Mouse (Mus musculus) kidney, postnatal 0 days (tissue): ENCODE data around the gene Gstp2. TPM values are rescaled to one million over a fixed set of nuclear protein-coding genes. Genes with fewer than 3 reads are reported as not detected.

Experiments used
- ATAC-seq: fragments of 200-750 bp; cut with Nextera tagmentation; replicated peaks from 2 replicates; pipeline ENCODE4 v1.8.0; 2017; ENCODE audit warnings: low read depth, moderate number of reproducible peaks, moderate TSS enrichment, moderate library complexity; ENCODE audit not compliant: low FRiP score
- DNase-seq: peaks from one replicate; pipeline ENCODE4 v3.0.0-alpha.2; 2016; ENCODE audit warnings: low spot score
- H3K27ac ChIP-seq: fragments of 300-500 bp; sonication (generic); 2 replicates; pipeline ENCODE4 v1.5.1; 2014; ENCODE audit warnings: mild to moderate bottlenecking
- H3K27me3 ChIP-seq: fragments of 300-500 bp; sonication (generic); 2 replicates; pipeline ENCODE4 v1.6.1; 2014; ENCODE audit warnings: low read length, mixed read lengths; ENCODE audit not compliant: insufficient read depth
- H3K36me3 ChIP-seq: fragments of 300-500 bp; sonication (generic); 2 replicates; pipeline ENCODE4 v1.6.1; 2014; ENCODE audit warnings: low read length, mixed read lengths; ENCODE audit not compliant: insufficient read depth
- H3K4me1 ChIP-seq: fragments of 300-500 bp; sonication (generic); replicated peaks from 2 replicates; pipeline ENCODE4 v1.6.1; 2014; ENCODE audit warnings: antibody characterized with exemption, low read length, mixed read lengths; ENCODE audit not compliant: insufficient read depth
- H3K4me2 ChIP-seq: fragments of 300-500 bp; sonication (generic); 2 replicates; pipeline ENCODE4 v1.6.1; 2014; ENCODE audit warnings: mild to moderate bottlenecking, low read length, moderate library complexity, mixed read lengths
- H3K4me3 ChIP-seq: fragments of 300-500 bp; sonication (generic); replicated peaks from 2 replicates; pipeline ENCODE4 v1.5.1; 2014; ENCODE audit warnings: low read depth, low read length
- H3K9ac ChIP-seq: fragments of 300-500 bp; sonication (generic); 2 replicates; pipeline ENCODE4 v1.6.1; 2014; ENCODE audit warnings: low read depth, low read length
- H3K9me3 ChIP-seq: fragments of 300-500 bp; sonication (generic); replicated peaks from 2 replicates; pipeline ENCODE4 v1.6.1; 2016; ENCODE audit warnings: low read length, inconsistent platforms, mixed read lengths
- CTCF ChIP-seq: IDR thresholded peaks from 2 replicates; pipeline ENCODE4 v1.5.1; 2016; ENCODE audit warnings: antibody characterized with exemption, low read depth, mild to moderate bottlenecking, moderate library complexity
- WGBS: fragments of 180-500 bp; shearing (Covaris S2); extraction: QIAGEN DNeasy Blood & Tissue Kit; methylation state at CpG from one replicate; pipeline ENCODE4 v1.1.7; 2014; 5-methylcytosine and 5-hydroxymethylcytosine counted together
- polyA plus RNA-seq: library from polyadenylated mRNA; unstranded; fragments of >200 nt; fragmentation: Nextera tagmentation; extraction: Ambion mirVana; gene quantifications from 2 replicates; pipeline ENCODE4 v1.2.1, GENCODE M21; 2015

The Gstp2 gene
- polyA plus RNA-seq = 3.1 and 4.4 TPM in 2 replicates

- H3K4me2 ChIP-seq = peak within 1 kb of the TSS; percentile 27
Observed at GRCm38 (mm10) chr19:4045966-4046865, at the start of gene Gstp2. TSS of gene Gstp2 (minus strand) at chr19:4046023.

DNA sequence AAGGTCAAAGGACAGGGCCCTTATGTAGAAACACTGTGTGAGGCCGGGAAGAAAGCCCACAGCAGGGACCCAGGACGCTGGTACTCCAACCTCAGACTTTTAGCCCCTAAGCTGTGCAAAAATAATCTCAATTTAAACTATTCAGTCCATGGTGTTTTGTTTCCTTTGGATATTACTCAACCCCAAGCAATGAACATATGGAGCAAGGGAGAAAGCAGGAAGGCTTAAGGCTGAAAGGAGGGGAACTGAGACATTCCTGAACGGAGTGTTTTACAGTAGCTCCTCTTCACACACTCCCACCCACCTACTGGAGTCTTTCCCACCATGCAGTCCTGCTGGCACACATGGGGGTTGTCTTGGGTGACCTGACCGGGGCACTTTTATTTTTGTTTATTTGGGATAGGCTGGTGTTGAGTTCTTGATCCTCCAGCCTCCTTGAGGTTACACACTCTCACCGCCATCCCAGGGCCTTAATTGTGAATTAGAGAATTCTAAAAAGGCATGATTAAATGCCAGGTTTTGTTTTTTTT, 49.0 kb upstream of the Gstp2 start:
- Histone ChIP-seq H3K9me3 (no peaks in the 10 kb centered on the region), H3K4me1 (peaks cover 16% of the 10 kb centered on the region; the same call in 1 of the 2 replicates), H3K27ac (no peak overlapping the region), H3K9ac (no peak overlapping the region), H3K4me3 (no peak overlapping the region), H3K4me2 (no peak overlapping the region), H3K27me3 (no peaks in the 10 kb centered on the region), H3K36me3 (no peaks in the 10 kb centered on the region)
- TF ChIP-seq CTCF = no peak
- WGBS = 76% methylated on average over 5 of the region's 5 CpGs
- ATAC-seq = no peak
- DNase-seq = no peak

More at GRCm38 (mm10) chr19:4045966-4046865, at the start of gene Gstp2:
- DNase-seq = peak; percentile 84
- H3K4me3 ChIP-seq = no peak within 1 kb of the TSS
- 38% methylated on average over 16 of the region's 16 CpGs for WGBS
- no peak within 1 kb of the TSS for H3K9ac ChIP-seq
- peak; percentile 55 for TF ChIP-seq CTCF
- H3K27me3 ChIP-seq = no peaks in the 10 kb centered on the region
- H3K36me3 ChIP-seq = no peaks in the 10 kb centered on the region
- no peaks in the 10 kb centered on the region for H3K4me1 ChIP-seq
- peak; percentile 59 for ATAC-seq
- H3K9me3 ChIP-seq = no peaks in the 10 kb centered on the region
- H3K27ac ChIP-seq = 0 out of 2 replicates have a peak within 1 kb of the TSS, but pooled peaks have one; percentile 2

DNA sequence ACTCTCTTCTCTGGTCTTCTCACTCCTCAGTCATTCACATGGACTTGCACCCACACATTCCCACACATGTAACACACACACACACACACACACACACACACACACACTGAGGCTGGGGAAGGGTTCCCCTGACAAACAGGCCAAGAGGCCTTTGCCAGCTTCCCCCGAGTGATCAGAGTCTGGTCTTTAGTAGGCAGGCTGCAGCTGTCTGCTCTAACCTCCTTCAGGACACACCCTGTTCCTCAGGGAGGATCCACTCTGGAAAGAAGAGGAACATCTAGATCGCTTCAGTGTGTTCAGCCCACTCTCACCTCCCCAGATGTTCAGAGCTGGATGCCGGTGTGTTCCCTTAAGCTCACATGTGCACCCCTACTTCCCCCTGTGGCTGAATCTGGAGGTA, 48.5 kb upstream of the Gstp2 start:
- no peak overlapping the region for H3K4me2 ChIP-seq
- no peak overlapping the region for H3K4me3 ChIP-seq
- ATAC-seq (no peak), DNase-seq (no peak)
- no peaks in the 10 kb centered on the region for H3K27me3 ChIP-seq
- H3K9me3 ChIP-seq = no peaks in the 10 kb centered on the region
- 85% methylated on average over 3 of the region's 3 CpGs for WGBS
- TF ChIP-seq CTCF = no peak
- no peak overlapping the region for H3K9ac ChIP-seq
- H3K4me1 ChIP-seq = peaks cover 11% of the 10 kb centered on the region; the same call in 1 of the 2 replicates
- no peak overlapping the region for H3K27ac ChIP-seq
- H3K36me3 ChIP-seq = no peaks in the 10 kb centered on the region

GRCm38 (mm10) chr19:4093772-4094171, 47.9 kb upstream of the Gstp2 start:
- H3K27me3 ChIP-seq = no peaks in the 10 kb centered on the region
- WGBS = 53% methylated on average over 7 of the region's 7 CpGs
- H3K9me3 ChIP-seq = no peaks in the 10 kb centered on the region
- ATAC-seq (no peak), DNase-seq (no peak)
- no peak for TF ChIP-seq CTCF
- H3K4me1 ChIP-seq = peaks cover 7% of the 10 kb centered on the region; the same call in 1 of the 2 replicates
- no peak overlapping the region for H3K27ac ChIP-seq
- H3K36me3 ChIP-seq = no peaks in the 10 kb centered on the region
- no peak overlapping the region for H3K9ac ChIP-seq
- no peak overlapping the region for H3K4me3 ChIP-seq
- no peak overlapping the region for H3K4me2 ChIP-seq

GRCm38 (mm10) chr19:4092750-4093149, 46.9 kb upstream of the Gstp2 start:
- Histone ChIP-seq H3K9me3 (no peaks in the 10 kb centered on the region), H3K4me3 (no peak overlapping the region), H3K27ac (no peak overlapping the region), H3K4me1 (peaks cover 5% of the 10 kb centered on the region; the same call in 1 of the 2 replicates), H3K36me3 (no peaks in the 10 kb centered on the region), H3K27me3 (no peaks in the 10 kb centered on the region), H3K9ac (no peak overlapping the region), H3K4me2 (no peak overlapping the region)
- TF ChIP-seq CTCF = no peak
- no peak for ATAC-seq
- 34% methylated on average over 3 of the region's 3 CpGs for WGBS
- DNase-seq = no peak

- Histone ChIP-seq H3K27me3 (no peaks in the 10 kb centered on the region), H3K9ac (no peak overlapping the region), H3K4me1 (no peaks in the 10 kb centered on the region), H3K4me2 (no peak overlapping the region), H3K4me3 (no peak overlapping the region), H3K36me3 (no peaks in the 10 kb centered on the region), H3K27ac (no peak overlapping the region), H3K9me3 (no peaks in the 10 kb centered on the region)
- no peak for DNase-seq
- ATAC-seq = no peak
- no peak for TF ChIP-seq CTCF
- 55% methylated on average over 2 of the region's 2 CpGs for WGBS
Observed at GRCm38 (mm10) chr19:4091383-4091782, 45.6 kb upstream of the Gstp2 start.
